In the genomic region with DNA sequence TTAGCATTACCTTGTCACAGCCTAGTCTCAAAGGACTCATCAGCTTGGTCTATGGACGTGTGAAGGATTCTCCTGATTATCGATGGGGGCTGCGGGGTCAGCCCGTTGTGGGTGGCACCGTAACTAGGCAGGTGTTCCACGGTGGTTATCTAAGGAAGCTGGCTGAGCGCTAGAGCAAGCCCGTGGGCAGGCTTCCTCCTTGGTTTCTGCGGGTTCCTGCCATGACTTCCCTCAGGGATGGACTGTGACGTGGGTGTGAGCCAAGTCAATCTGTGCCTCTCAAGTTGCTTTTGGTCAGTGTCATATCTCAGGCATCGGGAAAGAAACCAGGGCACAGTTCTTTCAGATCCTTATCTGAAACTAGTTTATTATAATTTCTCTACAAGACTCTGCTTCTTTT, we compare ENCODE assay signal across 25 mouse cellular contexts. TPM values are rescaled to one million over a fixed set of nuclear protein-coding genes. Genes with fewer than 3 reads are reported as not detected.
DNase-seq lines count a peak whose midpoint lies in the region; TF ChIP-seq lines count a peak whose summit lies in the region.
"Had no signal": no experiment of that assay in that cellular context is flagged by ENCODE, and none has a peak within 500 bp of the region (broad histone marks: within the 10 kb centered on the region; RNA-seq: fewer than 3 reads in every experiment).

No protein-coding gene starts in this region.

- TF ChIP-seq CTCF in testis, adult 2 months (IDR thresholded peaks at IDR 0.05; ENCODE audit: control insufficient read depth, insufficient read depth, insufficient replicate concordance, low read depth, low read length): no peak
- TF ChIP-seq CTCF in kidney, adult 2 months (conservative IDR thresholded peaks at IDR 0.05; ENCODE audit: insufficient read depth, insufficient read length, low read depth, low read length): no peak

- intact Hi-C loops in left cerebral cortex, postnatal 10 days (cut with DNase I): no loop called here

- H3K9me3 ChIP-seq in megakaryocyte, embryonic 14.5 days: no peaks in the 10 kb centered on the region
- H3K9me3 ChIP-seq: embryonic facial prominence, embryonic 12.5 days; G1E; liver, embryonic 15.5 days; lung, embryonic 15.5 days; midbrain, embryonic 13.5 days; neural tube, embryonic 12.5 days; stomach, embryonic 15.5 days had no signal

- H3K4me3 ChIP-seq in testis, adult 2 months (ENCODE audit: control insufficient read depth, low read depth, low read length): no peak overlapping the region
- H3K4me3 ChIP-seq in megakaryocyte, embryonic 14.5 days (replicated peaks): peak overlapping the region; percentile 65
- H3K4me3 ChIP-seq in kidney, adult 2 months (ENCODE audit: insufficient read depth, low read depth, low read length): no peak overlapping the region
- H3K4me3 ChIP-seq: embryonic facial prominence, embryonic 12.5 days; liver, embryonic 15.5 days; lung, embryonic 15.5 days; midbrain, embryonic 13.5 days; neural tube, embryonic 12.5 days; stomach, embryonic 15.5 days had no signal

- peak; percentile 31 for DNase-seq in cerebellum, postnatal 36 days
- no peak for DNase-seq in cerebellum, adult 9-11 months
- DNase-seq in testis, postnatal 14 days (ENCODE audit: low spot score): no peak
- DNase-seq in left cerebral cortex, postnatal 10 days (ENCODE audit: extremely low spot score in 1 of 2, low spot score in 2 of 2): no peak
- no peak for DNase-seq in kidney, adult 2 months
- DNase-seq: adrenal gland, adult 2 months; forebrain, postnatal 0 days; heart, postnatal 10 days; kidney, adult 11 months; kidney, postnatal 4 days; layer of hippocampus, adult 9-11 months; right cerebral cortex, postnatal 4 days; thymus, adult 2 months had no signal

- peak overlapping the region; percentile 59; the same call in 1 of the 2 replicates for H3K27ac ChIP-seq in testis, adult 2 months (ENCODE audit: control insufficient read depth, insufficient read depth, low read depth, low read length)
- H3K27ac ChIP-seq in kidney, adult 2 months (ENCODE audit: insufficient read depth, low read depth, low read length): no peak overlapping the region
- H3K27ac ChIP-seq: embryonic facial prominence, embryonic 12.5 days; liver, embryonic 15.5 days; lung, embryonic 15.5 days; macrophage; midbrain, embryonic 13.5 days; neural tube, embryonic 12.5 days; stomach, embryonic 15.5 days had no signal

- H3K36me3 ChIP-seq in testis, adult 2 months (ENCODE audit: control insufficient read depth, insufficient read depth, low read length): peaks cover 3% of the 10 kb centered on the region; the same call in 1 of the 2 replicates
- peaks cover 49% of the 10 kb centered on the region for H3K36me3 ChIP-seq in megakaryocyte, embryonic 14.5 days (replicated peaks; ENCODE audit: low read length)
- H3K36me3 ChIP-seq in kidney, adult 2 months (ENCODE audit: control insufficient read depth, insufficient read depth, low read length): no peaks in the 10 kb centered on the region

- peaks cover 9% of the 10 kb centered on the region for H3K4me1 ChIP-seq in testis, adult 2 months (ENCODE audit: control insufficient read depth, insufficient read depth, low read length)
- peaks cover 59% of the 10 kb centered on the region for H3K4me1 ChIP-seq in megakaryocyte, embryonic 14.5 days
- peaks cover 19% of the 10 kb centered on the region; the same call in 1 of the 2 replicates for H3K4me1 ChIP-seq in kidney, adult 2 months (ENCODE audit: control insufficient read depth, insufficient read depth, low read length)
- H3K4me1 ChIP-seq: lung, embryonic 15.5 days; midbrain, embryonic 13.5 days; neural tube, embryonic 12.5 days; stomach, embryonic 15.5 days had no signal

- no peaks in the 10 kb centered on the region for H3K27me3 ChIP-seq in testis, adult 2 months (ENCODE audit: control insufficient read depth, insufficient read depth, low read length)
- peaks cover 2% of the 10 kb centered on the region for H3K27me3 ChIP-seq in megakaryocyte, embryonic 14.5 days (replicated peaks)
- H3K27me3 ChIP-seq in kidney, adult 2 months (replicated peaks; ENCODE audit: control insufficient read depth, insufficient read depth, low read length): no peaks in the 10 kb centered on the region
- H3K27me3 ChIP-seq: CH12.LX; embryonic facial prominence, embryonic 12.5 days; liver, embryonic 15.5 days; lung, embryonic 15.5 days; midbrain, embryonic 13.5 days; neural tube, embryonic 12.5 days; Patski; stomach, embryonic 15.5 days had no signal

- no peak for TF ChIP-seq POLR2A in testis, adult 2 months (IDR thresholded peaks at IDR 0.05; ENCODE audit: control insufficient read depth, low read depth, low read length)
- no peak for TF ChIP-seq POLR2A in kidney, adult 2 months (IDR thresholded peaks at IDR 0.05; ENCODE audit: low read depth, low read length)

- WGBS in kidney, adult 2 months: 77% methylated on average over 11 of the region's 11 CpGs

RNA-seq across cellular contexts. Expression of a gene that starts 12.8 kb away (rescaled TPM):
- 43.1 and 48.9 TPM in 2 replicates for polyA plus RNA-seq in testis, adult 2 months (2012; rRNA removed)
- 38.7 and 54.4 TPM in 2 replicates for polyA plus RNA-seq in megakaryocyte, embryonic 14.5 days (2012; ENCODE audit: insufficient read depth, low replicate concordance)
- total RNA-seq in left cerebral cortex, postnatal 10 days (2021): 10 to 100 TPM; 47.9 TPM
- 141 and 153 TPM in 2 replicates for polyA plus RNA-seq in kidney, adult 2 months (2012; rRNA removed)

RNA-seq across cellular contexts. Expression of a gene that starts 26.3 kb away (rescaled TPM):
- 3.2 and 3.5 TPM in 2 replicates for polyA plus RNA-seq in testis, adult 2 months (2012; rRNA removed)
- polyA plus RNA-seq in megakaryocyte, embryonic 14.5 days (2012; ENCODE audit: insufficient read depth, low replicate concordance): 0.17 and 0.60 TPM in 2 replicates
- 10 to 100 TPM; 44.1 to 45.2 TPM for total RNA-seq in left cerebral cortex, postnatal 10 days (2021)
- polyA plus RNA-seq in kidney, adult 2 months (2012; rRNA removed): 7.5 and 7.9 TPM in 2 replicates

RNA-seq across cellular contexts. Expression of a gene that starts 49.7 kb away (rescaled TPM):
- polyA plus RNA-seq in testis, adult 2 months (2012; rRNA removed): 23.6 and 29.9 TPM in 2 replicates
- 9.7 and 77.3 TPM in 2 replicates for polyA plus RNA-seq in megakaryocyte, embryonic 14.5 days (2012; ENCODE audit: insufficient read depth, low replicate concordance)
- total RNA-seq in left cerebral cortex, postnatal 10 days (2021): 10 to 100 TPM; 42.0 to 51.4 TPM
- polyA plus RNA-seq in kidney, adult 2 months (2012; rRNA removed): 19.2 and 24.8 TPM in 2 replicates

Comparison
In these comparisons a context has a peak if more than half of its experiments do, and no peak if none do; other contexts are left out.
1. DNase-seq: peak in cerebellum, postnatal 36 days (2 of 2); none in cerebellum, adult 9-11 months (single experiment), testis, postnatal 14 days (single experiment), left cerebral cortex, postnatal 10 days (0 of 2) and kidney, adult 2 months (single experiment).